Mouse (Mus musculus): ENCODE measurements around the gene Ncapd2. TPM values are rescaled to one million over a fixed set of nuclear protein-coding genes. Genes with fewer than 3 reads are reported as not detected.
A peak's percentile ranks its signal among the peaks of the same experiment; 100 is the strongest.

Gene Ncapd2
- polyA plus RNA-seq, 1 experiment from 2014 or later, result 167 TPM

- WGBS, result under 1% methylated on average over 48 of the region's 48 CpGs
- H3K4me2 ChIP-seq, result peak within 1 kb of the TSS; percentile 88
- peak within 1 kb of the TSS; percentile 69; the same call in 1 of the 2 replicates for H3K27ac ChIP-seq (ENCODE audit: low read depth)
- H3K4me3 ChIP-seq (ENCODE audit: low read depth, low read length), result peak within 1 kb of the TSS; percentile 61
- no peaks in the 10 kb centered on the region for H3K36me3 ChIP-seq (ENCODE audit: insufficient read depth)
- DNase-seq (peak; percentile 97), ATAC-seq (ENCODE audit: insufficient read depth) (peak; percentile 96)
- H3K4me1 ChIP-seq (ENCODE audit: insufficient read depth), result no peaks in the 10 kb centered on the region
- peak within 1 kb of the TSS; percentile 71 for H3K9ac ChIP-seq
- peaks cover 5% of the 10 kb centered on the region for H3K27me3 ChIP-seq (ENCODE audit: insufficient read depth, low read length)
- no peak for TF ChIP-seq CTCF (IDR thresholded peaks at IDR 0.05; ENCODE audit: low read depth)
- no peaks in the 10 kb centered on the region for H3K9me3 ChIP-seq (ENCODE audit: low read depth, low read length)
Observed at GRCm38 (mm10) chr6:125215148-125215954, 23.9 kb upstream of the Ncapd2 start, which contains the start of gene Vamp1. Gene Vamp1 (plus strand): TSS chr6:125215551.

- no peaks in the 10 kb centered on the region for H3K36me3 ChIP-seq (ENCODE audit: insufficient read depth)
- ATAC-seq (ENCODE audit: insufficient read depth) (no peak), DNase-seq (no peak)
- H3K4me1 ChIP-seq (ENCODE audit: insufficient read depth), result no peaks in the 10 kb centered on the region
- H3K4me3 ChIP-seq (ENCODE audit: low read depth, low read length), result no peak overlapping the region
- TF ChIP-seq CTCF (IDR thresholded peaks at IDR 0.05; ENCODE audit: low read depth), result no peak
- H3K9ac ChIP-seq, result no peak overlapping the region
- no peak overlapping the region for H3K4me2 ChIP-seq
- H3K9me3 ChIP-seq (ENCODE audit: low read depth, low read length), result no peaks in the 10 kb centered on the region
- 82% methylated on average over 6 of the region's 6 CpGs for WGBS
- H3K27ac ChIP-seq (ENCODE audit: low read depth), result no peak overlapping the region
- H3K27me3 ChIP-seq (ENCODE audit: insufficient read depth, low read length), result peaks cover 5% of the 10 kb centered on the region
Observed at GRCm38 (mm10) chr6:125213715-125214114, 22.2 kb upstream of the Ncapd2 start.

- 59% methylated on average over 6 of the region's 6 CpGs for WGBS
- TF ChIP-seq CTCF (IDR thresholded peaks at IDR 0.05; ENCODE audit: low read depth), result no peak
- no peaks in the 10 kb centered on the region for H3K36me3 ChIP-seq (ENCODE audit: insufficient read depth)
- no peaks in the 10 kb centered on the region for H3K9me3 ChIP-seq (ENCODE audit: low read depth, low read length)
- peaks cover 5% of the 10 kb centered on the region for H3K27me3 ChIP-seq (ENCODE audit: insufficient read depth, low read length)
- H3K4me1 ChIP-seq (ENCODE audit: insufficient read depth), result no peaks in the 10 kb centered on the region
- H3K9ac ChIP-seq, result no peak overlapping the region
- ATAC-seq (ENCODE audit: insufficient read depth) (no peak), DNase-seq (no peak)
- no peak overlapping the region for H3K4me2 ChIP-seq
- H3K4me3 ChIP-seq (ENCODE audit: low read depth, low read length), result no peak overlapping the region
- no peak overlapping the region for H3K27ac ChIP-seq (ENCODE audit: low read depth)
Observed at GRCm38 (mm10) chr6:125213129-125213528, 21.6 kb upstream of the Ncapd2 start.

GRCm38 (mm10) chr6:125212621-125213020, 21.1 kb upstream of the Ncapd2 start:
- Histone ChIP-seq H3K4me2 (no peak overlapping the region), H3K27me3 (ENCODE audit: insufficient read depth, low read length) (peaks cover 5% of the 10 kb centered on the region), H3K4me1 (ENCODE audit: insufficient read depth) (no peaks in the 10 kb centered on the region), H3K9me3 (ENCODE audit: low read depth, low read length) (no peaks in the 10 kb centered on the region), H3K27ac (ENCODE audit: low read depth) (no peak overlapping the region), H3K4me3 (ENCODE audit: low read depth, low read length) (no peak overlapping the region), H3K36me3 (ENCODE audit: insufficient read depth) (no peaks in the 10 kb centered on the region), H3K9ac (no peak overlapping the region)
- no peak for DNase-seq
- WGBS, result 40% methylated on average over 2 of the region's 2 CpGs
- no peak for TF ChIP-seq CTCF (IDR thresholded peaks at IDR 0.05; ENCODE audit: low read depth)
- no peak for ATAC-seq (ENCODE audit: insufficient read depth)

- H3K27me3 ChIP-seq (ENCODE audit: insufficient read depth, low read length), result peaks cover 5% of the 10 kb centered on the region
- H3K4me3 ChIP-seq (ENCODE audit: low read depth, low read length), result no peak overlapping the region
- H3K9ac ChIP-seq, result no peak overlapping the region
- 85% methylated on average over 1 of the region's 1 CpGs for WGBS
- no peak for DNase-seq
- no peak for TF ChIP-seq CTCF (IDR thresholded peaks at IDR 0.05; ENCODE audit: low read depth)
- no peaks in the 10 kb centered on the region for H3K9me3 ChIP-seq (ENCODE audit: low read depth, low read length)
- H3K36me3 ChIP-seq (ENCODE audit: insufficient read depth), result no peaks in the 10 kb centered on the region
- ATAC-seq (ENCODE audit: insufficient read depth), result no peak
- H3K27ac ChIP-seq (ENCODE audit: low read depth), result no peak overlapping the region
- no peak overlapping the region for H3K4me2 ChIP-seq
- no peaks in the 10 kb centered on the region for H3K4me1 ChIP-seq (ENCODE audit: insufficient read depth)
Observed at GRCm38 (mm10) chr6:125210436-125210835, 18.9 kb upstream of the Ncapd2 start.

- TF ChIP-seq CTCF (IDR thresholded peaks at IDR 0.05; ENCODE audit: low read depth), result no peak
- H3K4me1 ChIP-seq (ENCODE audit: insufficient read depth), result 0 out of 2 replicates have a peak, but pooled peaks cover 3% of the 10 kb centered on the region
- no peaks in the 10 kb centered on the region for H3K9me3 ChIP-seq (ENCODE audit: low read depth, low read length)
- no peak for DNase-seq
- H3K36me3 ChIP-seq (ENCODE audit: insufficient read depth), result peaks cover 23% of the 10 kb centered on the region
- H3K4me2 ChIP-seq, result no peak overlapping the region
- no peak for ATAC-seq (ENCODE audit: insufficient read depth)
- H3K27ac ChIP-seq (ENCODE audit: low read depth), result no peak overlapping the region
- H3K9ac ChIP-seq, result no peak overlapping the region
- 76% methylated on average over 5 of the region's 5 CpGs for WGBS
- no peak overlapping the region for H3K4me3 ChIP-seq (ENCODE audit: low read depth, low read length)
- no peaks in the 10 kb centered on the region for H3K27me3 ChIP-seq (ENCODE audit: insufficient read depth, low read length)
Observed at GRCm38 (mm10) chr6:125197166-125197565, 5.7 kb upstream of the Ncapd2 start.

GRCm38 (mm10) chr6:125196301-125196700, 4.8 kb upstream of the Ncapd2 start:
- Histone ChIP-seq H3K27ac (ENCODE audit: low read depth) (no peak overlapping the region), H3K4me1 (ENCODE audit: insufficient read depth) (0 out of 2 replicates have a peak, but pooled peaks cover 3% of the 10 kb centered on the region), H3K9me3 (ENCODE audit: low read depth, low read length) (no peaks in the 10 kb centered on the region), H3K4me2 (no peak overlapping the region), H3K4me3 (ENCODE audit: low read depth, low read length) (no peak overlapping the region), H3K36me3 (ENCODE audit: insufficient read depth) (peaks cover 23% of the 10 kb centered on the region), H3K9ac (no peak overlapping the region), H3K27me3 (ENCODE audit: insufficient read depth, low read length) (no peaks in the 10 kb centered on the region)
- WGBS, result 73% methylated on average over 3 of the region's 3 CpGs
- no peak for TF ChIP-seq CTCF (IDR thresholded peaks at IDR 0.05; ENCODE audit: low read depth)
- DNase-seq, result no peak
- ATAC-seq (ENCODE audit: insufficient read depth), result no peak
